Mouse (Mus musculus) erythroblast, embryonic 14.5 days (primary cell): ENCODE data around the gene Sept14. TPM values are rescaled to one million over a fixed set of nuclear protein-coding genes. Genes with fewer than 3 reads are reported as not detected.
"Not testable (repeated sequence)": the region's sequence is repeated elsewhere in the genome, so short reads cannot be mapped to it uniquely, and the experiment has no call there.

Experiments
- H3K27me3 ChIP-seq: 2 replicates; pipeline ENCODE4 v1.6.1; 2012; ENCODE audit warnings: inconsistent platforms; ENCODE audit not compliant: control insufficient read depth
- H3K36me3 ChIP-seq: 2 replicates; pipeline ENCODE4 v1.6.1; 2012; ENCODE audit warnings: mild to moderate bottlenecking, inconsistent platforms; ENCODE audit not compliant: control insufficient read depth
- H3K4me1 ChIP-seq: 2 replicates; pipeline ENCODE4 v1.6.1; 2012; ENCODE audit warnings: inconsistent platforms; ENCODE audit not compliant: control insufficient read depth
- H3K4me3 ChIP-seq: replicated peaks from 2 replicates; pipeline ENCODE3; 2012; ENCODE audit warnings: moderate library complexity, mild to moderate bottlenecking, inconsistent platforms
- H3K9me3 ChIP-seq: 2 replicates; pipeline ENCODE4 v1.6.1; 2012; ENCODE audit warnings: low read length, inconsistent platforms, mixed read lengths; ENCODE audit not compliant: control insufficient read depth
- GATA1 ChIP-seq: IDR thresholded peaks from 2 replicates; pipeline ENCODE4 v1.6.1; 2012; ENCODE audit warnings: low read length, inconsistent platforms, mixed read lengths
- TAL1 ChIP-seq: IDR thresholded peaks from 3 replicates; pipeline ENCODE4 v1.6.1; 2012; ENCODE audit warnings: low read length, inconsistent platforms, mixed read lengths
- polyA plus RNA-seq: library from polyadenylated mRNA; stranded (reverse); fragments of >175 nt; gene quantifications from 2 replicates; pipeline ENCODE4 v1.2.3, GENCODE M21; 2012

The Sept14 gene
- polyA plus RNA-seq, 1 experiment, result not detected

DNA sequence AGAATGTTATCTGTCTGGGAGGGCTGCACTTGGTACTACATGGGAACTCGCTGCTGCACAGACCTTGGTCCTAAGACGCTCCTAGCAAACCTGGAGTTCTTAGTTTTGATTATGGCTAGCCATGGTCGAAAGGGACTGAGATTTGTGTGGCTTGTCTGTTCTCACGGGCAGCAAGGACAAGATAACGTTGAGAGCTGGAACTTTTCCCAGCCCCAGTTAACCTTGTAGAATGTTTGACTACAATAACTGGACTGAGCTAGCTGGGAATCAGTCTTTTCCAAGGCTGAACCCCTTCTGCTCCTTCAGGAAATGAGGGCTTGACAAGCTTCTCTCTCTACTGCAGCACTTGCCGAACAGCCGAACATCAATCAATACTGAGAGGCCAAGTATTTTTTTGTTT lies 20.7 kb downstream of the Sept14 start:
- H3K4me3 ChIP-seq, result no peak overlapping the region
- 0 out of 2 replicates have a peak, but pooled peaks cover 4% of the 10 kb centered on the region for H3K27me3 ChIP-seq
- H3K9me3 ChIP-seq, result no peaks in the 10 kb centered on the region
- TF ChIP-seq GATA1 (no peak), TAL1 (no peak)
- no peaks in the 10 kb centered on the region for H3K36me3 ChIP-seq
- H3K4me1 ChIP-seq, result no peaks in the 10 kb centered on the region

DNA sequence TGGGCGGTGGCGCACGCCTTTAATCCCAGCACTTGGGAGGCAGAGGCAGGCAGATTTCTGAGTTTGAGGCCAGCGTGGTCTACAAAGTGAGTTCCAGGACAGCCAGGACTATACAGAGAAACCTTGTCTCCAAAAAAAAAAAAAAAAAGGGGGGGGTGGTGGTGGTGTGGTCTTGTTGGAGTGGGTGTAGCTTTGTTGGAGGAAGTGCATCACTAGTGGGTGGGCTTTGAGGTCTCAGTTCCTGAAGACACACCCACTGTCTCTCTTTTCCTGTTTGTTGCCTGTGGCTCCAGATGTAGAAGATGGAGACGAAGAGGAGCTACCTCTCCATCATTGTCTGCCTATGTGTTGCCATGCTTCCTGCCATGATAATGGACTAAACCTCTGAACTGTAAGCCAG lies 23.2 kb downstream of the Sept14 start:
- H3K27me3 ChIP-seq, H3K36me3 ChIP-seq, H3K4me1 ChIP-seq: not testable (repeated sequence)

DNA sequence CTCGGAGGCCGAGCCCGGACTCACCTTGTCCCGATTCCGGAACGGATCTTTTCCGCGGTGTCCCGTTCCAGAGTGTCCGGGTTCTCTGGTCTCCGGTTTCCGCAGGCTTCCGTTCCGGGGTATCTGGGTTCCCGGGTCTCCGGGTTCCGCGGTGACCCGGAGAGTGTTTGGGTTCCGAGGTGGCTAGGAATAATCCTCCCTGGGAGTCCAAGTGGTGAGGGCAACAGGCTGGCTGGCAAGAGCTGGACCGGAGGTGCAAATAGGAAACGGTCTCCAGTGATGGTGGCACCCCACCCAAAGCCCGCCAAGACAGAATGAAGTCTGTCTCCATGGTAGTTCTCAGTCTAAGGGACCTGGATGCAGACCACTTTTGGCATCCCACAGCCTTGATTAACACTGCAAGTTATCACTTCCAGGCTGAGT lies 38.3 kb downstream of the Sept14 start, which contains the start of gene Zfp11:
Zfp11 (minus strand) TSS at position 64 of the 423 bp plus-strand sequence.
- no peaks in the 10 kb centered on the region for H3K36me3 ChIP-seq
- TF ChIP-seq GATA1 (no peak), TAL1 (no peak)
- H3K4me1 ChIP-seq, result peaks cover 14% of the 10 kb centered on the region
- H3K9me3 ChIP-seq, result no peaks in the 10 kb centered on the region
- no peaks in the 10 kb centered on the region for H3K27me3 ChIP-seq
- peak within 1 kb of the TSS; percentile 83 for H3K4me3 ChIP-seq

More for the DNA sequence above, 23.2 kb downstream of the Sept14 start:
- not testable (repeated sequence) for H3K9me3 ChIP-seq, H3K4me3 ChIP-seq

DNA sequence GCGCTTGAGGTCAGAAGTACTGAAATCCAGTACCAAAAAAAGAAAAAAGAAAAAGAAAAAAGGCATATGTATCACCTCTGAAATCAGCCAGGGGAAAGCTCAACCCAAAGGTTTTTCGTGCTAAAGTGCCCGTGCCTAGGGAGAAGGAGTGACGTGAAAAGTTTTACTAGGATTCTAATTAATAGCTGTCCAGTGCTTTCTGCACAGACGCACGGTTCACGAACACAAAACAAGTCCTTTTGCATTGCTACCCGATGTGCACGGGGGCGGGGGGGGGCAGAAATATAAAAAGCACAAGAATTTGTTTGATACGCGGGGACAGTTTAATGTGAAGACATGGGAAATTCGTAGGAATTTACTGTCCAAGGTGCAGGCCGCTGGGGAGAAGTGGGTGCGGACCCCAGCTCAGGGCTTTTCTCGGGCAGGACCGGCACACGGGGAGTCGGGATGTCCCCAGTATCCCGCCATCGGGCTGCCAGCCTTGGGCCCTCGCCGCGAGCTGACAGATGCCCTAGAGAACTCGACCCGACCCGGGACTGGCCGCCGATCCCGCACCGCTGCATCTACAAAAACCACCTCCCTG lies 38.8 kb downstream of the Sept14 start:
- H3K36me3 ChIP-seq, result no peaks in the 10 kb centered on the region
- no peak for TF ChIP-seq TAL1
- TF ChIP-seq GATA1, result no peak
- H3K4me1 ChIP-seq, result peaks cover 14% of the 10 kb centered on the region
- no peaks in the 10 kb centered on the region for H3K27me3 ChIP-seq
- H3K9me3 ChIP-seq, result no peaks in the 10 kb centered on the region
- peak overlapping the region; percentile 83 for H3K4me3 ChIP-seq

DNA sequence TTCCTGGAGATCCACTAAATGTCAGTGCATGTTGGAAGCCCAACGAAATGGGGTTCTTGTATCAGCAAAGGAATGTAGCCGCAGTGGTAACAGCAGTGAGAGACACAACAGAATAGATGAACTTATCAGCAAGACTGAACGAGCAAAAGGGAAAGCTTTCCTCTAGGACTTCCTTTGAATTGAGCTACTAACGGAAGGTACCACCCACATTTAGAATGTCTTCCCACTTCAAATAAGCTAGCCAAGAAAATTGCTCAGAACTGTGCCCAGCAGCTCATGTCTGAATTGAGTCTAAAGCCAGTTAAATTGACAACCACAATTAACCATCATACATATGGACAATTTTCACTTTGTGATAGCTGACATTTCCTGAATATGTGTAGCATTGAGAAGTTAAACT lies 40.5 kb downstream of the Sept14 start:
- TF ChIP-seq GATA1 (no peak), TAL1 (no peak)
- Histone ChIP-seq H3K36me3 (no peaks in the 10 kb centered on the region), H3K27me3 (no peaks in the 10 kb centered on the region), H3K4me3 (no peak overlapping the region), H3K4me1 (peaks cover 14% of the 10 kb centered on the region), H3K9me3 (no peaks in the 10 kb centered on the region)

DNA sequence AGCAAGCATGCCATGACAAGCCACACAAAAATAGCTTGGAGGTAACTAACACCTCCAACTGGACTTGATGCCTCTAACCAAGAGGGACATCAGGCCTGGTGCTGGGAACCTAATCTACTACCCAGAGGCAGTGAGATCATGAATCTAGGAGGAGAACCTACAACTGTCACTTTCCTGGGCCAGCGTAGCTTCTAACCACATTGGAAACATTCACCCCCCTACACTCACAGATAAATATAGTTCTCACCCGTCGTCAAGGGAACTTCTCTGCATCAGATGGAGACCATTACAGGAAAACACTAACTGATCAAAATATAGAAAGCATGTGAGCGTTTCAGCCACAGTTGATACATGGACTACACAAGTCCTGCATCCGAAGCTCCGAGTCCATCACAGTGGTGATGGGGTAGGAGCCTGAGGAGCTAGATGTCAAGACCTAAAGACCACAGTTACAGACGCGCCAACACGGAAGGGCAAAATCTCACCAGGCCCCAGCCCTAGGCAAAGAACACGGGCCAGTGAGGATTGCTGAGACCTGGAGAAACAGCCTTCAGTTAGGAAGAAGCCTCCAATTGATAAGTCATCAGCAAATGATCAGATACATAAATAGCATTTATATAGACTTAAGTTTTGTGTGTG lies 41.9 kb downstream of the Sept14 start:
- Histone ChIP-seq H3K9me3 (no peaks in the 10 kb centered on the region), H3K4me1 (peaks cover 14% of the 10 kb centered on the region), H3K36me3 (no peaks in the 10 kb centered on the region), H3K4me3 (no peak overlapping the region), H3K27me3 (no peaks in the 10 kb centered on the region)
- TF ChIP-seq TAL1, result no peak
- TF ChIP-seq GATA1, result no peak

DNA sequence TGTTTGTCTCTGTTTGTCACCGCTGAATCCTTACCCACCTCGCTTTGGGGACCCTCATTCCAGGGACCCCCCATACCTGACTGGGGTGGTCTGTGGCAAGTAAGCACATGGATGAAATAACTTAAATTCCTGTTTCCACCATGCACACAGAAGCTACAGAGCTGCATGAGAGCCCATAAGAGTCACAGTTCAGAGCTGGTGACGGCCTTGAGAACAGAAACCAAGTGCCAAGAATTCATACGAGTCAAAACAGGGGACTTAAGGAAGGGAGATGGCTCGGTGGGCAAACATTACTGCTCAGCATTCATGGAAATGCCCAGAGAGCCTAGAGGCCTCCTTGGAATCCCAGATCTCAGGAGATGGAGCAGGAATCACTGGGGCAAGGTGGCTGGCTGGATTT lies 44.2 kb downstream of the Sept14 start:
- TF ChIP-seq TAL1, result no peak
- TF ChIP-seq GATA1, result no peak
- Histone ChIP-seq H3K27me3 (no peaks in the 10 kb centered on the region), H3K4me1 (peaks cover 2% of the 10 kb centered on the region), H3K9me3 (no peaks in the 10 kb centered on the region), H3K4me3 (no peak overlapping the region), H3K36me3 (peaks cover 6% of the 10 kb centered on the region)

DNA sequence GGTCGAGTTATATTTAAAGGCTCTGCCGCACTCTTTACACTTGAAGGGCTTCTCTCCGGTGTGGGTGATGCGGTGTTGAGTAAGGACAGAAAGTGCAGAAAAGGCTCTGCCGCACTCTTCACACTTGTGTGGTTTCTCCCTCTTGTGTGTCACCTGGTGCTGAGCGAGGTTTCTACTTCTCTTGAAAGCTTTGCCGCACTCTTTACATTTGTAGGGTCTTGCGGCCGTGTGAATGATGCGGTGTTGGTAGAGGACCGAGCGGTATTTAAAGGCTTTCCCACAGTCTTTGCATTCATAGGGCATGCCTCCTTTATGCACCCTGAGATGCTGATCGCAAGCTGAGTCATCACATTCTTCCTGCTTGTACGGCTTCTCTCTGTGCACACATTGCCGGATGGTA lies 50.4 kb downstream of the Sept14 start:
- no peak for TF ChIP-seq TAL1
- TF ChIP-seq GATA1, result no peak
- H3K36me3 ChIP-seq, result peaks cover 27% of the 10 kb centered on the region
- no peaks in the 10 kb centered on the region for H3K27me3 ChIP-seq
- no peaks in the 10 kb centered on the region for H3K4me1 ChIP-seq
- no peak overlapping the region for H3K4me3 ChIP-seq
- H3K9me3 ChIP-seq, result no peaks in the 10 kb centered on the region

DNA sequence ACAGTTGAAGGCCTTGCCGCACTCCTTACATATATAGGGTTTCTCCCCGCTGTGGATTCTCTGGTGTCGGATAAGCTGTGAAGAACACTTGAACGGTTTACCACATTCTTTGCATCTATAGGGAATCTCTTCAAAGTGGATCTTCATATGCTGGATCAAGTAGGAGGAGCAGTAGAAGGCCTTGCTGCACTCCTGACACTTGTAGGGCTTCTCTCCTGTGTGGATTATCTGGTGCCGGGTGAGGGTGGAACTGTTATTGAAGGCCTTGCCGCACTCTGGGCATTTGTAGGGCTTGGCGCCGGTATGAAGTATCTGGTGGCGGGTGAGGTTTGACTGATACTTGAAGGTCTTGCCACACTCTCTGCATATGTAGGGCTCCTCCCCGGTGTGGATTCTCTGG lies 51.3 kb downstream of the Sept14 start:
- TF ChIP-seq TAL1 (no peak), GATA1 (no peak)
- Histone ChIP-seq H3K9me3 (no peaks in the 10 kb centered on the region), H3K4me3 (no peak overlapping the region), H3K4me1 (no peaks in the 10 kb centered on the region), H3K36me3 (peaks cover 27% of the 10 kb centered on the region), H3K27me3 (no peaks in the 10 kb centered on the region)

DNA sequence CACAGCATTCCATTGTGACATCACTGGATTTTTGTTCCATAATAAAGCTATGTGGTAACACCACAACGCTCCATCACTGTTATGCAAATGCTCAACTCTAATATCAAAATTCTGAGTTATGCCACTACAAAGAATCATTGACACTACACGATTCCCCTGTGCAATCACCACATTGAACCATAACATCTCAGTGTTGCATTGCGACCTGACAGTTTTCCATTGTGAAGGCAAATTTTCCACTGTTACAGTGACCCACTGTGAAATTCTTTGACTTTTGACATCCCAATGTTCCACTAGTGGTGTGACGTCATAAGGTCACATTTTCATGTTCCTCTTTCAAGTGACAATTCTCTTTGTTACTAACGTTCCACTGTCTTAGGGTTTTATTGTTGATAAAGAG lies 57.5 kb downstream of the Sept14 start:
- Histone ChIP-seq H3K4me1 (no peaks in the 10 kb centered on the region), H3K4me3 (no peak overlapping the region), H3K36me3 (no peaks in the 10 kb centered on the region), H3K27me3 (no peaks in the 10 kb centered on the region), H3K9me3 (no peaks in the 10 kb centered on the region)
- no peak for TF ChIP-seq TAL1
- no peak for TF ChIP-seq GATA1

Other genes with a start within 250 kb of the Sept14 start
- 14.8 and 15.6 TPM in 2 replicates for gene Sfswap, start 207.3 kb downstream of the Sept14 start, polyA plus RNA-seq
- gene Mmp17, start 124.3 kb downstream of the Sept14 start, polyA plus RNA-seq, result 0.01 and 0.07 TPM in 2 replicates
- 0.01 TPM in 1 of 2 replicates, not detected in the other for gene Zfp11, start 38.4 kb downstream of the Sept14 start, polyA plus RNA-seq
- gene Mrps17, start 7.0 kb upstream of the Sept14 start, polyA plus RNA-seq, result 1.5 and 1.6 TPM in 2 replicates
- gene Nipsnap2, start 16.6 kb upstream of the Sept14 start, polyA plus RNA-seq, result 1.9 and 2.4 TPM in 2 replicates
- 0.92 and 1.4 TPM in 2 replicates for gene Psph, start 78.9 kb upstream of the Sept14 start, polyA plus RNA-seq
- 0.97 and 1.0 TPM in 2 replicates for gene Sumf2, start 138.5 kb upstream of the Sept14 start, polyA plus RNA-seq
- 80.6 and 90.6 TPM in 2 replicates for gene Chchd2, start 179.0 kb upstream of the Sept14 start, polyA plus RNA-seq
- 0.04 TPM in 1 of 2 replicates, not detected in the other for gene Zbed5, start 187.2 kb upstream of the Sept14 start, polyA plus RNA-seq
- gene Phkg1, start 190.0 kb upstream of the Sept14 start, polyA plus RNA-seq, result not detected in 2 replicates
- not detected in 2 replicates for gene Nupr1l, start 200.0 kb upstream of the Sept14 start, polyA plus RNA-seq
- gene Vkorc1l1, start 233.5 kb upstream of the Sept14 start, polyA plus RNA-seq, result 0.92 and 1.9 TPM in 2 replicates